22 mouse cellular contexts compared by ENCODE assay signal in the genomic region with DNA sequence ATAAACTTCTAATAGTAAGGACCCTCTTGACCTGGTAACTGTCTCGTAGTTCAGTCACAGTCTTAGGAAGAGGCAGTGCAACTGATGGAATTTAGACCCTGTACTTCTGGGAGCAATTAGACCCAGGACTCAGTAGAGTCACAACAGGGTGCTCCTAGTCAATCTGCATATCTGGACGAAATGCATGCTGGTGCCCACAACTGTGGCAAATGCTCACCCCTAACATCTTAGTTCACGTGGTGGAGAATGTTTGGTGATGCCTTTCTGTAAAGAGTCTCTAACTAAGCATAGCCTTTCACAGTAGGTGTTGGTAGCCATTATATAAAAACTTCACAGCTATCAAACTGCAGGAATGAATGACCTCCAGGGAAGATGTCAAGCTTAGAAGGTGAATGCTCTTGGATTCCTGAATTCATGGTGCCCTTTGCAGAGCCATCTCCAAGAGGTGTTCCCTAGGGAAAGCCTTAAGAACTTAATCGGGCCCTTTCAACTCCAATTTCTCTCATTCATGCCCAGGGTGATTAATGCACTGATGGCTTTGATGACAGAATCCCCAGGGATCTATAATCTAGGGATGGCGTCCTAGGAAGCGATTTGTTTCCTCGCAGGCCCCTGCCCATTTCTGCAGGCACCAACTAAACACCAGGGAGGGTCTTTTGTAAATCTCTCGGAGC. TPM values are rescaled to one million over a fixed set of nuclear protein-coding genes. Genes with fewer than 3 reads are reported as not detected.
A peak's percentile ranks its signal among the peaks of the same experiment; 100 is the strongest.
DNase-seq lines count a peak whose midpoint lies in the region; ATAC-seq lines count a peak whose summit lies in the region.
"Had no signal": no experiment of that assay in that cellular context is flagged by ENCODE, and none has a peak within 500 bp of the region (broad histone marks: within the 10 kb centered on the region; RNA-seq: fewer than 3 reads in every experiment).

No protein-coding gene starts in this region.

- no peaks in the 10 kb centered on the region for H3K36me3 ChIP-seq in midbrain, embryonic 11.5 days (ENCODE audit: control insufficient read depth, insufficient read depth, low read length)
- no peaks in the 10 kb centered on the region for H3K36me3 ChIP-seq in midbrain, embryonic 16.5 days (ENCODE audit: control insufficient read depth, insufficient read depth, low read length)
- H3K36me3 ChIP-seq in midbrain, embryonic 13.5 days, result no peaks in the 10 kb centered on the region
- H3K36me3 ChIP-seq: embryonic facial prominence, embryonic 10.5 days; embryonic facial prominence, embryonic 12.5 days; forebrain, embryonic 15.5 days had no signal

- no peaks in the 10 kb centered on the region for H3K9me3 ChIP-seq in midbrain, embryonic 11.5 days (ENCODE audit: control insufficient read depth, low read length)
- no peaks in the 10 kb centered on the region for H3K9me3 ChIP-seq in midbrain, embryonic 16.5 days (replicated peaks; ENCODE audit: control insufficient read depth, low read length, poor library complexity, severe bottlenecking)
- H3K9me3 ChIP-seq in midbrain, embryonic 13.5 days, result no peaks in the 10 kb centered on the region
- H3K9me3 ChIP-seq: embryonic facial prominence, embryonic 10.5 days; embryonic facial prominence, embryonic 12.5 days; forebrain, embryonic 13.5 days; forebrain, embryonic 15.5 days had no signal

- no peak overlapping the region for H3K4me2 ChIP-seq in midbrain, embryonic 11.5 days
- no peak overlapping the region for H3K4me2 ChIP-seq in midbrain, embryonic 16.5 days (ENCODE audit: low read length)
- H3K4me2 ChIP-seq in midbrain, embryonic 13.5 days (replicated peaks), result no peak overlapping the region
- H3K4me2 ChIP-seq: embryonic facial prominence, embryonic 12.5 days; forebrain, embryonic 13.5 days; forebrain, embryonic 15.5 days had no signal

- intact Hi-C loops in heart, postnatal 10 days (cut with DNase I), result no loop called here

- peaks cover 6% of the 10 kb centered on the region; the same call in 1 of the 2 replicates for H3K4me1 ChIP-seq in midbrain, embryonic 11.5 days (ENCODE audit: control insufficient read depth, insufficient read depth, low read length)
- no peaks in the 10 kb centered on the region for H3K4me1 ChIP-seq in midbrain, embryonic 16.5 days (ENCODE audit: control insufficient read depth, insufficient read depth, low read length)
- H3K4me1 ChIP-seq in midbrain, embryonic 13.5 days (replicated peaks), result peaks cover 6% of the 10 kb centered on the region; the same call in 1 of the 2 replicates
- H3K4me1 ChIP-seq: embryonic facial prominence, embryonic 10.5 days; embryonic facial prominence, embryonic 12.5 days; forebrain, embryonic 13.5 days; forebrain, embryonic 15.5 days had no signal

- no peak overlapping the region for H3K9ac ChIP-seq in midbrain, embryonic 11.5 days (ENCODE audit: low read length)
- H3K9ac ChIP-seq in midbrain, embryonic 16.5 days (ENCODE audit: low read depth, low read length), result no peak overlapping the region
- no peak overlapping the region for H3K9ac ChIP-seq in midbrain, embryonic 13.5 days (replicated peaks)
- H3K9ac ChIP-seq: embryonic facial prominence, embryonic 12.5 days; forebrain, embryonic 13.5 days; forebrain, embryonic 15.5 days; forebrain, postnatal 0 days had no signal

- ATAC-seq in midbrain, embryonic 11.5 days (ENCODE audit: low FRiP score), result peak; percentile 74
- ATAC-seq in midbrain, embryonic 16.5 days, result no peak
- ATAC-seq in midbrain, embryonic 13.5 days, result peak; percentile 53; the same call in 1 of the 2 replicates
- ATAC-seq: forebrain, embryonic 13.5 days; forebrain, embryonic 15.5 days; forebrain, postnatal 0 days had no signal

- 14% methylated on average over 8 of the region's 8 CpGs for WGBS in midbrain, embryonic 11.5 days
- WGBS in midbrain, embryonic 16.5 days, result 18% methylated on average over 8 of the region's 8 CpGs
- 17% methylated on average over 8 of the region's 8 CpGs for WGBS in midbrain, embryonic 13.5 days

- DNase-seq in heart, adult 11 months, result peak; percentile 52
- no peak for DNase-seq in heart, postnatal 10 days
- DNase-seq in midbrain, embryonic 11.5 days (ENCODE audit: low spot score, missing footprints), result no peak
- DNase-seq in mesoderm, embryonic 11.5 days (ENCODE audit: low read depth, low spot score), result peak; percentile 32
- no peak for DNase-seq in right cerebral cortex, postnatal 4 days
- DNase-seq in neural tube, embryonic 10.5 days (ENCODE audit: extremely low spot score, low spot score), result no peak
- DNase-seq: adrenal gland, adult 2 months; adrenal gland, postnatal 10 days; adrenal gland, postnatal 25 days; cerebellum, adult 11 months; cerebellum, adult 18-20 months; cerebellum, adult 8-10 months; cerebellum, adult 9-11 months; cerebellum, postnatal 14 days; forebrain, postnatal 0 days had no signal

- no peak overlapping the region for H3K27ac ChIP-seq in midbrain, embryonic 11.5 days (ENCODE audit: low read depth, low read length)
- no peak overlapping the region for H3K27ac ChIP-seq in midbrain, embryonic 16.5 days (ENCODE audit: low read length)
- no peak overlapping the region for H3K27ac ChIP-seq in midbrain, embryonic 13.5 days
- H3K27ac ChIP-seq: embryonic facial prominence, embryonic 10.5 days; embryonic facial prominence, embryonic 12.5 days; forebrain, embryonic 13.5 days; forebrain, embryonic 15.5 days had no signal

- no peak overlapping the region for H3K4me3 ChIP-seq in midbrain, embryonic 11.5 days (ENCODE audit: low read depth, low read length)
- H3K4me3 ChIP-seq in midbrain, embryonic 16.5 days (ENCODE audit: low read depth, low read length), result no peak overlapping the region
- no peak overlapping the region for H3K4me3 ChIP-seq in midbrain, embryonic 13.5 days (replicated peaks)
- H3K4me3 ChIP-seq: embryonic facial prominence, embryonic 10.5 days; embryonic facial prominence, embryonic 12.5 days; forebrain, embryonic 13.5 days; forebrain, embryonic 15.5 days had no signal

- no peaks in the 10 kb centered on the region for H3K27me3 ChIP-seq in midbrain, embryonic 11.5 days (ENCODE audit: control insufficient read depth, insufficient read depth, low read length)
- H3K27me3 ChIP-seq in midbrain, embryonic 16.5 days (ENCODE audit: control insufficient read depth, insufficient read depth, low read depth, low read length), result no peaks in the 10 kb centered on the region
- peaks cover 4% of the 10 kb centered on the region; the same call in 1 of the 2 replicates for H3K27me3 ChIP-seq in midbrain, embryonic 13.5 days
- H3K27me3 ChIP-seq: embryonic facial prominence, embryonic 12.5 days; forebrain, embryonic 13.5 days; forebrain, embryonic 15.5 days had no signal

RNA-seq across cellular contexts. Expression of a gene that starts 14.8 kb away (rescaled TPM):
- total RNA-seq in heart, postnatal 10 days (2021), result 1 to 10 TPM; 2.3 to 2.4 TPM
- polyA plus RNA-seq in midbrain, embryonic 11.5 days (2014; fragmentation: Nextera tagmentation; extraction: Ambion mirVana), result 25.2 and 25.5 TPM in 2 replicates
- 28.0 and 29.5 TPM in 2 replicates for polyA plus RNA-seq in midbrain, embryonic 16.5 days (2015; fragmentation: Nextera tagmentation; extraction: Ambion mirVana)
- 25.2 and 36.7 TPM in 2 replicates for polyA plus RNA-seq in midbrain, embryonic 13.5 days (2015; fragmentation: Nextera tagmentation; extraction: Ambion mirVana)
- total RNA-seq: MEL had no signal

RNA-seq across cellular contexts. Expression of a gene that starts 29.9 kb away (rescaled TPM):
- total RNA-seq in heart, postnatal 10 days (2021), result 10 to 100 TPM; 38.6 to 40.6 TPM
- polyA plus RNA-seq in midbrain, embryonic 11.5 days (2014; fragmentation: Nextera tagmentation; extraction: Ambion mirVana), result 40.7 and 44.4 TPM in 2 replicates
- 57.1 and 59.6 TPM in 2 replicates for polyA plus RNA-seq in midbrain, embryonic 16.5 days (2015; fragmentation: Nextera tagmentation; extraction: Ambion mirVana)
- polyA plus RNA-seq in midbrain, embryonic 13.5 days (2015; fragmentation: Nextera tagmentation; extraction: Ambion mirVana), result 45.6 and 49.7 TPM in 2 replicates

Comparison
In these comparisons a context has a peak if more than half of its experiments do, and no peak if none do; other contexts are left out.
1. DNase-seq: peak in heart, adult 11 months (single experiment) and mesoderm, embryonic 11.5 days (single experiment); none in heart, postnatal 10 days (0 of 2), midbrain, embryonic 11.5 days (single experiment), right cerebral cortex, postnatal 4 days (single experiment) and neural tube, embryonic 10.5 days (single experiment).